Mouse (Mus musculus): ENCODE data around the gene Fiz1. TPM values are rescaled to one million over a fixed set of nuclear protein-coding genes. Genes with fewer than 3 reads are reported as not detected.
A peak's percentile ranks its signal among the peaks of the same experiment; 100 is the strongest.
"Not testable (repeated sequence)": the region's sequence is repeated elsewhere in the genome, so short reads cannot be mapped to it uniquely, and the experiment has no call there.

Fiz1 gene
- total RNA-seq, 1 experiment from 2014 or later, result 32.0 TPM

DNA sequence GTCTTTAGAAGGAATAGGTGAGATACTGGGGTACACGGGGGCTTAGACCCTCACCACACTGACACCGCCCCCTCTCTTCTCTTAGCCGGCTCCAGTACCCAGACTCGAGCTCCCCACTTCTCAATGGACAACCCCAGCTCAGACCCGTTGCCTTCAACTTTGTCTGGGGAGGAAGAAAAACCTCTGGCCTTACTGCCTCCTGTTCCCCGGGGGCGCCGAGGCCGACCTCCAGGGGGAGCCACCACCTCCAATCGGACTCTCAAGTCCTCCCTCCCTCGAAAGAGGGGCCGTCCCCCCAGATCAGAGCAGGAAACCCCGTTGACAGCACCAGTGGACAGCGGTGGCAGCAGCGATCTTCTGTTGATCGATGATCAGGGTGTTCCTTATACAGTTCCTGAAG lies 2.9 kb upstream of the Fiz1 start:
- ATAC-seq (replicated peaks in 1 of 2; ENCODE audit: insufficient read depth in 1 of 2, low FRiP score in 2 of 2, low TSS enrichment in 1 of 2, low read depth in 1 of 2, poor library complexity in 2 of 2, severe bottlenecking in 2 of 2), result no peak

GRCm38 (mm10) chr7:5016920-5017319 lies 2.4 kb upstream of the Fiz1 start:
- ATAC-seq (replicated peaks in 1 of 2; ENCODE audit: insufficient read depth in 1 of 2, low FRiP score in 2 of 2, low TSS enrichment in 1 of 2, low read depth in 1 of 2, poor library complexity in 2 of 2, severe bottlenecking in 2 of 2), result no peak

- ATAC-seq (replicated peaks in 1 of 2; ENCODE audit: insufficient read depth in 1 of 2, low FRiP score in 2 of 2, low TSS enrichment in 1 of 2, low read depth in 1 of 2, poor library complexity in 2 of 2, severe bottlenecking in 2 of 2), result no peak
Measured at GRCm38 (mm10) chr7:5016057-5016456, 1.6 kb upstream of the Fiz1 start.

DNA sequence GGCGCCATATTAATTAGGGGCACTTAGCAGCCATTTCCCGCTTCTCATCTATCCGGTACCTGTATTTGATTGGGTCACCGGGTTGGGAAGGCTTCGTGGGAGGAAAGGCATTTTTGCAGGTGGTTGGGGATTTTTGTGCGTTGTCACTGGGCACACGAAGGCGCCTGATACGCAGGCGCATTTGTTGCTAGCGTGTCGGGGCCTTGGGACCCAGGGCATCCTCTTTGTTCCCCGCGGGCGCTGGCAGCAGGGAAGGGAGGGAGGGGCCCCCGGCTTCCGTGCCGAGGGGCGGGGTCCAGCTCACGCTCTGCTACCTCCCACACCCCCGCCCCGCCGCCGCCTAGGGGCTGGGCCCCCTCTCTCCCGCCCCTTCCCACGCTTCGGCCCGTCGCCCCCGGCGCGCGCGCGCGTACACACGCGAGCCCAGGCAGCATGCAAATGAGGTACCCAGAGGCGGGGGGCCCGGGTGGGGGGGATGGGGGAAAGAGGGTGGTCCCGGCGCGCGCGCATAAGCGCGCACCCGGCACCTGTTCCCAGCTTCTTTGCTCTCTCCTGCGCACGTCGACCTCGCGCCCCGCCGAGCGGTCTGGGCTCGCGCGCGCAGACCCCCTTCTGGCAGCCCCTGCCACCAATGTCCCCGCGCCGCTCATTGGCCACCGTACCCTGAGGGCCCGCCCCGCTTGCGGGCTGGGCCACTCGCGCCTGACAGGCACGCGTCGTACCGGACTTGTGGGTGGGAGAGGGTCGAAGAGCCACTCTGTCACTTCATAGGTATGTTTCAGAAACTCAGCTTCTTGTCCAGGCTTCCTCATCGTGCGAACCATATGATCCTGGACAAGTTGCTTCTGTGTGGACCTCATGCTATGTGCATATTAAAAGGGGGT lies 863 bp upstream of the Fiz1 start, which contains the start of gene Gm44973:
Gene Gm44973 (plus strand): TSS at position 379 of the 884 bp plus-strand sequence.
- peak; percentile 66 to 69 for ATAC-seq (replicated peaks in 1 of 2; ENCODE audit: insufficient read depth in 1 of 2, low FRiP score in 2 of 2, low TSS enrichment in 1 of 2, low read depth in 1 of 2, poor library complexity in 2 of 2, severe bottlenecking in 2 of 2)

DNA sequence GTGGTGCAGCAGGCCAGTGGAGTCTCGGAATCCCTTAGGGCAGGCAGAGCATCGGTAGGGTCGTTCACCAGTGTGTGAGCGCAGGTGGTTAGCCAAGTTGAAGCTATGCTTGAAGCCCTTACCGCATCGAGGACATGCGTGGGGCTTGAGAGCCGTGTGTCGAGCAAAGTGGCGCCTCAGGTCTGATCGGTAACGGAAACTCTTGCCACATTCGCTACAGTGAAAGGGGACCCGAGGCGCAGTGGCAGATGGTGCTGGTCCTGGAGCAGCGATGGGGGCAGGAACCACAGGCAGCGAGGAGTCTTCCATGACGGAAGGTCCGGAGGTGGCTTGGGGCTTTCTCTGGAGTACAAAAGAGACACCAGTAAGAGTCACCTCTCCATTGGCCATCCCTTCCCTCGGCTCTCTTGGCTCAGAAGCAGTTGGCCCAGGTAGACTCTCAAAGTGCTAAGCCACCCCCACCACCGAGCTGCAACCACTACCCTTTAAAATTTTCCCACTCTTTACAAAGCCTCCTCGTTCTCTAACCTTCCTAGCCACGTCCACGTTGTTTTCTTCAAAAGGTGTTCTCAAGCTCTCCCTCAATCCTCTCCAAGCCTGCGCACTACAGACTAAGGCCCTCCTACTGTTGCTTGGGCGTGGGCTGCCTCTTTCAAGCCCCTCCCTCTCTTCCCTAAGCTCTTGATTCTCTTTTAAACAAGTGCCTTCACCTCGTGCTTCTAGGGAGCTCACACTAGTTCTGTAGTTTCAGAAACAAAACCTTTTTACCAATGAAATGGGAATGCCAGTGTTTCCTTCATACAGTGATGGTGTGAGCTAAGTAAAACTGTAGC lies 1.6 kb downstream of the Fiz1 start:
- no peak for ATAC-seq (replicated peaks in 1 of 2; ENCODE audit: insufficient read depth in 1 of 2, low FRiP score in 2 of 2, low TSS enrichment in 1 of 2, low read depth in 1 of 2, poor library complexity in 2 of 2, severe bottlenecking in 2 of 2)

DNA sequence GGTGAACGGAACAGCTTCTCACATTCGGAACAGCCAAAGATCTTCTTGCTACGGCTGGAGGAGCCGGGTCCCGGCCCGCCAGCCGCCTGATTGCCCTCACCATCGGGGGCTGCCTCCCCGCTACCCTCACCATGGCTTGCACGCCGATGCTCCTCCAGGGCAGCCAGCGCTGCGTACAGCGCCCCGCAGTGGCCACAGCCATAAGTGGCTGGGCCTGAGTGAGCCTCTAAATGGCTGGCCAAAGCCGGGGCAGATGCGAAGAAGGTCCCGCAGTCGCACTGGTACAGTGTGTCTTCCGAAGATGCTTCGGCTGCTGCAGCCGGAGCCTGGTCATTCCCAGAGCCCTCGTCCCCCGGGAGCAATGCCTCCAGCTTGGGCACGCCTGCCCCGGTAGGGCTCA lies 6.3 kb downstream of the Fiz1 start:
- no peak for ATAC-seq (replicated peaks in 1 of 2; ENCODE audit: insufficient read depth in 1 of 2, low FRiP score in 2 of 2, low TSS enrichment in 1 of 2, low read depth in 1 of 2, poor library complexity in 2 of 2, severe bottlenecking in 2 of 2)

DNA sequence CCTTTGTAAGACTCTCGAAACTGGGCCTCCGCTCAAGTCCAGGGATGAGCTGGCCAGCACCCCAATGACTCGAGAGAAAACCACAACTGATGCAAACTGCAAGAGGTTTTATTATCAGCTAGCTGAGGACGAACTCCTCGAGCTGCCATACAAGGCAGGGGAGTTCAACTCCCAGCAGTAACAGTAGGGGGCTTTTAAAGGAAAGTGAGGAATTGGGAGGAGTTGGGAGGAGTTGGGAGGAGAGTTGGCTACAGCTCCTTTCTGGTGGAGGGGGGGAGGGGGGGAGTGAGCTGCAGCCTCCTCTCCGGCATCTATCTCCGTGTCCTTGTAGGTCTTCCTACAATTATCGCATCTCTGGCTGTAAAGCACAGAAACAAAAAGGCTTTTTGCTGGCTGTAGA lies 11.6 kb downstream of the Fiz1 start:
- ATAC-seq (replicated peaks in 1 of 2; ENCODE audit: insufficient read depth in 1 of 2, low FRiP score in 2 of 2, low TSS enrichment in 1 of 2, low read depth in 1 of 2, poor library complexity in 2 of 2, severe bottlenecking in 2 of 2), result not testable (repeated sequence)

DNA sequence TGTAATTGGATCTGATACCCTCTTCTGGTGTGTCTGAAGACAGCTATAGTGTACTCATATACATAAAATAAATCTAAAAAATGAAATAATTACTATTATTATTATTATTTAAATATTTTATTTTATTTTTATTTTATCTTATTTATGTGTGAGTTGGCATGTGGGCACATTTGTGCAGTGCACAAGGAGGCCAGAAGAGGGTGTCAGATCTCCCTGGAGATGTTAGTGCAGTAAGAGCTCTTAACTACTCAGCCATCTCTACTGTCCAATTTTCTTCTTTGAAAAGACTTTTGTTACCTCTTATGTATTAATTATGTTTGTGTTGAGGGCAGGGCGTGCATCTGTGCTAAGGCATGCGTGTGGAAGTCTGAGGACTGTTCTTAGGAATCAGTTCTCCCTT lies 14.6 kb downstream of the Fiz1 start:
- 0 out of 4 replicates have a peak, but pooled peaks of 1 of the 2 experiments have one; percentile 48 for ATAC-seq (replicated peaks in 1 of 2; ENCODE audit: insufficient read depth in 1 of 2, low FRiP score in 2 of 2, low TSS enrichment in 1 of 2, low read depth in 1 of 2, poor library complexity in 2 of 2, severe bottlenecking in 2 of 2)

GRCm38 (mm10) chr7:4996934-4997333 lies 17.6 kb downstream of the Fiz1 start:
- ATAC-seq (replicated peaks in 1 of 2; ENCODE audit: insufficient read depth in 1 of 2, low FRiP score in 2 of 2, low TSS enrichment in 1 of 2, low read depth in 1 of 2, poor library complexity in 2 of 2, severe bottlenecking in 2 of 2), result no peak

GRCm38 (mm10) chr7:4996003-4996895 lies 18.2 kb downstream of the Fiz1 start, which contains the start of gene Zfp579:
TSS of gene Zfp579 (minus strand) at chr7:4996158.
- peak; percentile 66 to 81 for ATAC-seq (replicated peaks in 1 of 2; ENCODE audit: insufficient read depth in 1 of 2, low FRiP score in 2 of 2, low TSS enrichment in 1 of 2, low read depth in 1 of 2, poor library complexity in 2 of 2, severe bottlenecking in 2 of 2)

DNA sequence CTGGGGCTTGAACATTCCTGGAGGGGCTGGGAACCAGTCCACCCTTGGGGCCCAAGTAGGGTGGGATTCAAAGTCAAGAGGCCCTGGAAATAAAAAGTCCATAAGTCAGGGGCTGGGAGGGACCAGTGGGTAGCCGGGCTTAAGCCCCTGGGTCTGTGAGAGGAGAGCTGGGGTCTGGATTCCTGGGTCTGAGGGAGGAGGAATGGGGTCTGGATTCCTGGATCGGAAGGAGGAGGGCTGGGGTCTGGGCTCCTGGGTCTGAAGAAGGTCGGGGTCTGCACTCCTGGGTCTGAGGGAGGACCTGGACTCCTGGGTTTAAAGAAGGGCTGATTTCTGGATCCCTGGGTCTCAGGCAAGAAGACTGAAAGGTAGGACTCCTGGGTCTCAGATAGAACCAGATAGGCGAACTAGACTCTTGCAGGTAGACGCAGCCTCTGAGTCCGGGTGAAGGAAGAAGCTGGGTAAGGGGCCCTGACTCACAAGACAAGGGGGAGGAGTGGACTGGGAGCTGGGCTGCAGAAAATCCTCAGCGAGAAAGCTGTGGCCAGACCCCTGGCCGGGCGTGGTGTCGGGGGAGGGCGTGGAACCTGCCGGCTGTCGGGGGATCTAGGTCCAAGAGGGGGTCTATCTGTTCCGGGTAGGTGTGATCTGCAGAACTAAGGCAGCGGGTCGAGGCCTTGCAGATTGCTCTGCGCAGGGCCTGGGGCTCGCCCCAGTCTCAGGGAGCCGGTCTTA lies 19.1 kb downstream of the Fiz1 start:
- peak in 1 of 2 experiments; percentile 14; a peak in 2 of 4 replicates for ATAC-seq (replicated peaks in 1 of 2; ENCODE audit: insufficient read depth in 1 of 2, low FRiP score in 2 of 2, low TSS enrichment in 1 of 2, low read depth in 1 of 2, poor library complexity in 2 of 2, severe bottlenecking in 2 of 2)

DNA sequence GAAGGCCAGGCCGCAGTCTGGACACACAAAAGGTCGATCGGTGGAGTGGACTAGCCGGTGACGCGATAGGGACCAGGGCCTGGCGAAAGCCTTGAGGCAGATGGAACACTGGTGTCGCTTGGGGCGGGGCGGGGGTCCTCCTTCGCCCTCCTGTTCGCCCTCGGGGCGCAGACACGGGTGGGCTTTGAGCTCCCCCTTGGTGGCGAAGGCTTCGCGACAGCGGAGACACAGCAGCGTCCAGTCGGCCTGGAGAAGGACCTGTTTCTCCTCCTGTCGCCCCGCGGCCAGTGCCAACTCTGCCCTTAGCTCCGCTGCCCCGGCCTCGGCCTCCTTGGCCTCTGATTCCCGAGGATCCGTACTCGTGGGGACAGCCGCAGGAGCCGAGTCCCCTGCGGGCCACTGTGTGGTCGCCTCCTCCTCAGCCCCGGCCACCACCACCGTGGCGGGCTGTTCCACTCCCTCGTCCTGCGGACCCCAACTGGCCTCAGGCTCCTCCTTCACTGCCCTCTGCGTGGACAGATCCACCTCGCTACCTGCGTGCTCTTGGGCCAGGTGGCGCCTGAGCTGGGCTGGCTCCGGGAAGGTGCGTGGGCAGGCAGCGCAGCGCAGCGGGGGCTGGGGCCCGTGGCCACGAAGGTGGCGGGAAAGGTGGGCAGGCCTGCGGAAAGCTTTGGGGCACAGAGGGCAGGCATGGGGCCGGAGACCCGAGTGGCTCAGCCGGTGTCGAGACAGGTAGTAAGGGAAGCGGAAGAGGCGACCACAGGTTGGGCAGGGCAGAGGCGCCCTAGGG lies 20.3 kb downstream of the Fiz1 start:
- no peak for ATAC-seq (replicated peaks in 1 of 2; ENCODE audit: insufficient read depth in 1 of 2, low FRiP score in 2 of 2, low TSS enrichment in 1 of 2, low read depth in 1 of 2, poor library complexity in 2 of 2, severe bottlenecking in 2 of 2)

DNA sequence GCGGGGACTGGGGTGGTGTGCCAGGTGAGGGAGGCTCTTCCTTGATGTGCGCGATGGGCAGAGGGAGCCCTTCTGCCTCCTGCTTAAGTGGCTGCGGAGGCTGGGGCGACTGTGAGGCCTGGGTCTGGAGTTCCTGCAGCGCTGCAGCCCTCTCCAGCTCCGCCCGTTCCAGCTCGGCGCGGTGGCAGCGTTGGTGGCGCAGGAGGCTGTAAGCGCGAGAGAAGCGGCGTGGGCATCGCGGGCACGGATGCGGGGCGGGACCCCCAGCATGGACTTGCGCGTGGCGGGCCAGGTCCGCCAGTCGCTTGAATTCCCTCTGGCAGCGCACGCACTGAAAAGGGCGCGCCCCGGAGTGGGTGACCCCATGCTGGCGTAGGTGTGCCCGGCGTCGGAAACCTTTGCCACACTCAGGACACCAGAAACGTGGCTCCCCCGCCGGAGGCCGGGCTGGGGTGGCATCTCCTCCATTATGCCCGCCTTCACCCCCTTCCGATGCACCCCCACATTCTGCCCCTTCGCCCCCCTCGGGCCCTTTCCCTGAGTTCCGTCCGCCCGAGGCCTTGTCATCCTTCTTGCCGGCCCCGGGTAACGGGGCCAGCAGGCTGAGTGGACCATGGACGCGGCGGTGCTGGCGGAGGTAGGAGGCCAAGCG lies 21.0 kb downstream of the Fiz1 start:
- no peak for ATAC-seq (replicated peaks in 1 of 2; ENCODE audit: insufficient read depth in 1 of 2, low FRiP score in 2 of 2, low TSS enrichment in 1 of 2, low read depth in 1 of 2, poor library complexity in 2 of 2, severe bottlenecking in 2 of 2)

DNA sequence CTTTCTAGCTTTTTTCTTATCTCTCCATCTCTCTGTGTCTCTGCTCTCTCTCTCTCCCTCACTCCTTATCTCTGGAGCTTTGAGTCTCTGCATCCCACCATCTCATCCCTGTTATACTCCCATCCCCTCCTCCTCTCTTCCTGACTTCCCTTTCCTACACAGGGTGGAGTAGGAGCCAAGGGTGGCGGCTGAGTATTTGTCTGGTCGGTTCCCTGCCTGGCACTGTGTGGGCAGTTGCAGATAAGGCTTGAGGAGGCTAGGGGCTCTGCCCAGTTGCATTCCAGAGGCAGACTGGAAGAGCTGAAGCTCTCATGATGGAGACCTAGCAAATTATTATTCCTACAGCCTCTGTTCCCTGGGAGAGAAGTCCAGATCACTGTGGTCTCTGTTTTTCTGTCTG lies 26.2 kb downstream of the Fiz1 start:
- ATAC-seq (replicated peaks in 1 of 2; ENCODE audit: insufficient read depth in 1 of 2, low FRiP score in 2 of 2, low TSS enrichment in 1 of 2, low read depth in 1 of 2, poor library complexity in 2 of 2, severe bottlenecking in 2 of 2), result no peak

- ATAC-seq (replicated peaks in 1 of 2; ENCODE audit: insufficient read depth in 1 of 2, low FRiP score in 2 of 2, low TSS enrichment in 1 of 2, low read depth in 1 of 2, poor library complexity in 2 of 2, severe bottlenecking in 2 of 2), result no peak
Measured at GRCm38 (mm10) chr7:4976832-4977231, 37.7 kb downstream of the Fiz1 start.
